Mouse (Mus musculus) small intestine, adult 2 months (tissue): Measurements from ENCODE around the gene Olfr983. TPM values are rescaled to one million over a fixed set of nuclear protein-coding genes. Genes with fewer than 3 reads are reported as not detected.

Experiments used
- H3K27ac ChIP-seq: fragments of 200-500 bp; 2 replicates; pipeline ENCODE4 v1.5.1; 2012; ENCODE audit warnings: low read depth, low read length, control low read depth, inconsistent platforms; ENCODE audit not compliant: insufficient read depth
- H3K27me3 ChIP-seq: fragments of 200-500 bp; 2 replicates; pipeline ENCODE4 v1.6.1; 2012; ENCODE audit warnings: mild to moderate bottlenecking, moderate library complexity, low read length, inconsistent platforms; ENCODE audit not compliant: control insufficient read depth, insufficient read depth
- H3K36me3 ChIP-seq: fragments of 200-500 bp; 2 replicates; pipeline ENCODE4 v1.6.1; 2012; ENCODE audit warnings: mild to moderate bottlenecking, low read length, control low read depth, inconsistent platforms; ENCODE audit not compliant: control insufficient read depth, insufficient read depth
- H3K4me1 ChIP-seq: fragments of 200-500 bp; 2 replicates; pipeline ENCODE4 v1.6.1; 2012; ENCODE audit warnings: low read length, inconsistent platforms, mixed read lengths; ENCODE audit not compliant: control insufficient read depth, insufficient read depth, insufficient read length
- H3K4me3 ChIP-seq: fragments of 200-500 bp; 2 replicates; pipeline ENCODE4 v1.5.1; 2012; ENCODE audit warnings: low read depth, mild to moderate bottlenecking, control low read depth, inconsistent platforms, low read length, moderate library complexity
- CTCF ChIP-seq: fragments of 200-500 bp; IDR thresholded peaks from 2 replicates; pipeline ENCODE4 v1.5.1; 2012; ENCODE audit warnings: low read depth, mild to moderate bottlenecking, control low read depth, inconsistent platforms, low read length, moderate library complexity, mixed read lengths; ENCODE audit not compliant: insufficient replicate concordance, insufficient read length; ENCODE audit errors: extremely low read depth
- POLR2A ChIP-seq: fragments of 200-500 bp; IDR thresholded peaks from 2 replicates; pipeline ENCODE4 v1.6.1; 2012; ENCODE audit warnings: low read depth, mild to moderate bottlenecking, control low read depth, inconsistent platforms, low read length, moderate library complexity
- WGBS: fragments of 180-500 bp; shearing (Covaris S2); methylation state at CpG from one replicate; pipeline ENCODE4 v1.1.7; 2018; 5-methylcytosine and 5-hydroxymethylcytosine counted together
- polyA plus RNA-seq: library from polyadenylated mRNA; depleted of rRNA; stranded (reverse); fragments of >200 nt; gene quantifications from 2 replicates; pipeline ENCODE4 v1.2.3, GENCODE M21; 2012; rRNA removed

The Olfr983 gene
- polyA plus RNA-seq = not detected in 2 replicates

DNA sequence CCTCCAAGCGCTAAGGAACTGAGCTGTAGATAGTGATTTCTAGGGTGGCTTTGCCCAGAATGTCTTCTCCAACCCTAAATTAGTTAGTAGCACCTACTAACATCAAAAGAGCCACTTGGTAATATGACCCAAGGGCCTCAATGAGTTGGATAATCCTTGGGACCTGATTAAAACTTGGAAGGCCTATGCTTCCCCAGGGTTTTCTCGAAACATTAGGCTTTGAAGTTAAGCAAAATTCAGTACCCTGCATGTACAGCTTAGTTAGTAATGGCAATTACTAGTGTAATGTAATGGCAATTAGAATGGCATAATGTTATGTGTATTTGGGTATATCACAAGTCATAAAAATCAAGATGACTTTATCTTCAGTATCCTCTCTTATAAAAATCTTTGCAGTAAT lies at the start of gene Olfr983:
Olfr983 (minus strand) TSS at position 101 of the 400 bp plus-strand sequence.
- H3K27ac ChIP-seq = no peak within 1 kb of the TSS
- H3K4me3 ChIP-seq = no peak within 1 kb of the TSS
- no peaks in the 10 kb centered on the region for H3K36me3 ChIP-seq
- WGBS = 76% methylated on average over 2 of the region's 2 CpGs
- no peaks in the 10 kb centered on the region for H3K4me1 ChIP-seq
- TF ChIP-seq POLR2A (no peak), CTCF (no peak)
- no peaks in the 10 kb centered on the region for H3K27me3 ChIP-seq

- H3K4me1 ChIP-seq = no peaks in the 10 kb centered on the region
- H3K27ac ChIP-seq = no peak overlapping the region
- H3K27me3 ChIP-seq = no peaks in the 10 kb centered on the region
- no peaks in the 10 kb centered on the region for H3K36me3 ChIP-seq
- WGBS = 60% methylated on average over 1 of the region's 1 CpGs
- H3K4me3 ChIP-seq = no peak overlapping the region
- TF ChIP-seq POLR2A (no peak), CTCF (no peak)
Measured at GRCm38 (mm10) chr9:40141544-40141943, 48.1 kb upstream of the Olfr983 start.

DNA sequence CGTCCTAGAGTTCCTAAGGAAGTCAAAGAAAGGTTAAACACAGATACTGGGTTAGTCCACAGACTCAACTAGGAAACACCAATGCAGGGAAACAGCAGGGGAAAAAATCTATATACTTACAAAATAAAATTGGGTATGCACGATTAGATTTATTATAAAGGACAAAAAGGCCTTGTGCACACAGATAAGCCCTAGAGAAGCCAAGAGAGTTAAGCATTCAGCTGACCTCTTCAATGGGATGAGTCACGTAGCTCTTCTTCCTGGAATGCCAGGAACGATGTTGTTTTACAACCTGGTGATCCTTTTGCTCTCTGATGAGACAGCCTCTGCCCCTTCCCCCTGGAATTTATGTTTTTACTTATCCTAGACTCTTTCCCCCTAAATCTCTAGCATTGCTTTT lies 46.1 kb upstream of the Olfr983 start:
- H3K36me3 ChIP-seq = no peaks in the 10 kb centered on the region
- H3K27me3 ChIP-seq = no peaks in the 10 kb centered on the region
- TF ChIP-seq CTCF = no peak
- TF ChIP-seq POLR2A = no peak
- H3K4me1 ChIP-seq = no peaks in the 10 kb centered on the region
- 33% methylated on average over 4 of the region's 4 CpGs for WGBS
- H3K27ac ChIP-seq = no peak overlapping the region
- H3K4me3 ChIP-seq = no peak overlapping the region

GRCm38 (mm10) chr9:40136987-40137688 lies 43.7 kb upstream of the Olfr983 start:
- Histone ChIP-seq H3K4me1 (no peaks in the 10 kb centered on the region), H3K36me3 (no peaks in the 10 kb centered on the region), H3K4me3 (no peak overlapping the region), H3K27me3 (no peaks in the 10 kb centered on the region), H3K27ac (no peak overlapping the region)
- TF ChIP-seq CTCF (no peak), POLR2A (no peak)
- WGBS = 73% methylated on average over 6 of the region's 6 CpGs

DNA sequence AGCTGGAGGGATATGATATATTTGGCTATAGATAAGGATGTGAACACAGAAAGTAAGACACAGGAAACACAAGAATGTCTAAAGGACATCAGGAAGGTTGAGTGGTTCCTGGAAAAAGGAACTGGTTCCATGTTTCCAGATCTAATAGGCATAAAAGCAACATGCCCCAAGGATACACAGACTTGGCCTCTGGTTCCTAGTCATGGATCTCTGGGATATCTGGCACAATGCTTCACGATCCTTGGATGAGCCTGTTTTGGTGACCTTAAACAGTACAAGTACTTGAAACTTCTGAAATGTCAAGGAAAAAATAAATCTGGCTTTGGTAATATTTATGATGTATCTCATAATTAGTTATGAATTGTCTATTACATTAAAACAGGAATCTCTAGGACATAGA lies 37.2 kb upstream of the Olfr983 start:
- Histone ChIP-seq H3K4me3 (no peak overlapping the region), H3K4me1 (no peaks in the 10 kb centered on the region), H3K27ac (no peak overlapping the region), H3K36me3 (no peaks in the 10 kb centered on the region), H3K27me3 (no peaks in the 10 kb centered on the region)
- 88% methylated on average over 1 of the region's 1 CpGs for WGBS
- TF ChIP-seq CTCF (no peak), POLR2A (no peak)

DNA sequence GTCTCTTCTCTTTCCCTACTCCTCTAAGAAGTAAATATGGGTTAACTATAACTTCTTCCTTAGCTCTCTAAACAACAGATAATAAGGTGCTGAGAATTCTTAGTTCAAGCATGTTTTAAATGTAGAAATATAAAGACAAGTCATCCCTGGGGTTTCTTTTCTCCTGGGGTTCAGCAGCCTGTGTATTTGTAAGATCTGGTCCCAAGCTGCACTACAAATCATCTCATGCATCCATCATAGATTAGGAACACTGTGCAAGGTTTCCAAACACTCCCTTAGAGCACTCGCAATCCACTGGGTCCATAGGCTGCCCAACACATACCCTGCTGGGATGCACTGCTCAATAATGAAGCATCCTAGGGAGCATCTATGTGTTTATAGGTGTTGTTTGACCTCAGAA lies 36.7 kb upstream of the Olfr983 start, which contains the start of gene Olfr985:
Olfr985 (minus strand) TSS at position 101 of the 400 bp plus-strand sequence.
- H3K4me1 ChIP-seq = no peaks in the 10 kb centered on the region
- no peak within 1 kb of the TSS for H3K27ac ChIP-seq
- no peak within 1 kb of the TSS for H3K4me3 ChIP-seq
- WGBS = 87% methylated on average over 1 of the region's 1 CpGs
- H3K27me3 ChIP-seq = no peaks in the 10 kb centered on the region
- H3K36me3 ChIP-seq = no peaks in the 10 kb centered on the region
- TF ChIP-seq POLR2A = no peak
- TF ChIP-seq CTCF = no peak

GRCm38 (mm10) chr9:40117287-40117659 lies 23.9 kb upstream of the Olfr983 start:
- H3K4me1 ChIP-seq = no peaks in the 10 kb centered on the region
- WGBS = 64% methylated on average over 5 of the region's 5 CpGs
- no peak overlapping the region for H3K27ac ChIP-seq

More at GRCm38 (mm10) chr9:40117287-40117659, 23.9 kb upstream of the Olfr983 start:
- TF ChIP-seq CTCF (no peak), POLR2A (no peak)
- Histone ChIP-seq H3K4me3 (no peak overlapping the region), H3K27me3 (no peaks in the 10 kb centered on the region), H3K36me3 (no peaks in the 10 kb centered on the region)
